Mouse (Mus musculus) limb, embryonic 10.5 days (tissue): ENCODE results near the gene Usp48. TPM values are rescaled to one million over a fixed set of nuclear protein-coding genes. Genes with fewer than 3 reads are reported as not detected.
"Not testable (repeated sequence)": the region's sequence is repeated elsewhere in the genome, so short reads cannot be mapped to it uniquely, and the experiment has no call there.

Source experiments
- DNase-seq: peaks from one replicate; pipeline ENCODE4 v3.0.0-alpha.2; 2017; ENCODE audit warnings: low spot score
- H3K27ac ChIP-seq: fragments of 300-500 bp; sonication (generic); 2 replicates; pipeline ENCODE4 v1.5.1; 2016; ENCODE audit warnings: mild to moderate bottlenecking
- H3K27me3 ChIP-seq: fragments of 300-500 bp; sonication (generic); 2 replicates; pipeline ENCODE4 v1.6.1; 2016; ENCODE audit warnings: low read depth, mild to moderate bottlenecking; ENCODE audit not compliant: poor library complexity, severe bottlenecking
- H3K36me3 ChIP-seq: fragments of 300-500 bp; sonication (generic); 2 replicates; pipeline ENCODE4 v1.6.1; 2016; ENCODE audit warnings: mild to moderate bottlenecking, moderate library complexity
- H3K4me1 ChIP-seq: fragments of 300-500 bp; sonication (generic); 2 replicates; pipeline ENCODE4 v1.6.1; 2016
- H3K4me3 ChIP-seq: fragments of 300-500 bp; sonication (generic); 2 replicates; pipeline ENCODE4 v1.5.1; 2016; ENCODE audit warnings: mild to moderate bottlenecking, moderate library complexity
- H3K9me3 ChIP-seq: fragments of 300-500 bp; sonication (generic); replicated peaks from 2 replicates; pipeline ENCODE4 v1.6.1; 2016; ENCODE audit warnings: mild to moderate bottlenecking
- WGBS: fragments of 180-500 bp; shearing (Covaris S2); methylation state at CpG from one replicate; pipeline ENCODE4 v1.1.7; 2016; 5-methylcytosine and 5-hydroxymethylcytosine counted together
- polyA plus RNA-seq: library from polyadenylated mRNA; unstranded; fragments of >200 nt; fragmentation: Nextera tagmentation; extraction: Ambion mirVana; gene quantifications from 2 replicates; pipeline ENCODE4 v1.2.1, GENCODE M21; 2016

Gene Usp48
- polyA plus RNA-seq, 1 experiment from 2014 or later, result 80.2 TPM

GRCm38 (mm10) chr4:137589095-137589494 lies 4.5 kb upstream of the Usp48 start:
- not testable (repeated sequence) for H3K4me1 ChIP-seq, H3K27me3 ChIP-seq, H3K36me3 ChIP-seq, H3K27ac ChIP-seq, DNase-seq, H3K4me3 ChIP-seq, H3K9me3 ChIP-seq
- 82% methylated on average over 2 of the region's 3 CpGs for WGBS

- Histone ChIP-seq H3K27ac (no peak overlapping the region), H3K9me3 (no peaks in the 10 kb centered on the region), H3K36me3 (no peaks in the 10 kb centered on the region), H3K27me3 (no peaks in the 10 kb centered on the region), H3K4me1 (no peaks in the 10 kb centered on the region), H3K4me3 (no peak overlapping the region)
- no peak for DNase-seq
- WGBS, result 90% methylated on average over 3 of the region's 3 CpGs
These were observed 4.0 kb upstream of the Usp48 start for GRCm38 (mm10) chr4:137589586-137589985.

GRCm38 (mm10) chr4:137590961-137591360 lies 2.6 kb upstream of the Usp48 start:
- Histone ChIP-seq H3K27me3 (no peaks in the 10 kb centered on the region), H3K4me3 (no peak overlapping the region), H3K4me1 (peaks cover 12% of the 10 kb centered on the region), H3K9me3 (no peaks in the 10 kb centered on the region), H3K36me3 (no peaks in the 10 kb centered on the region), H3K27ac (no peak overlapping the region)
- DNase-seq, result no peak
- WGBS, result 95% methylated on average over 4 of the region's 4 CpGs

- peak; percentile 49 for DNase-seq
These were observed 1.1 kb downstream of the Usp48 start for GRCm38 (mm10) chr4:137594496-137595270.

GRCm38 (mm10) chr4:137597098-137597630 lies 3.6 kb downstream of the Usp48 start:
- peaks cover 6% of the 10 kb centered on the region; the same call in 1 of the 2 replicates for H3K36me3 ChIP-seq
- no peak overlapping the region for H3K27ac ChIP-seq
- no peaks in the 10 kb centered on the region for H3K27me3 ChIP-seq
- 98% methylated on average over 4 of the region's 4 CpGs for WGBS
- H3K4me3 ChIP-seq, result no peak overlapping the region
- peaks cover 24% of the 10 kb centered on the region for H3K4me1 ChIP-seq
- DNase-seq, result no peak
- no peaks in the 10 kb centered on the region for H3K9me3 ChIP-seq

More at GRCm38 (mm10) chr4:137594496-137595270, 1.1 kb downstream of the Usp48 start:
- Histone ChIP-seq H3K27me3 (no peaks in the 10 kb centered on the region), H3K4me1 (peaks cover 23% of the 10 kb centered on the region), H3K27ac (peak overlapping the region; percentile 95), H3K4me3 (peak overlapping the region; percentile 81), H3K36me3 (0 out of 2 replicates have a peak, but pooled peaks cover 3% of the 10 kb centered on the region), H3K9me3 (no peaks in the 10 kb centered on the region)
- WGBS, result 6% methylated on average over 40 of the region's 40 CpGs

GRCm38 (mm10) chr4:137598577-137598976 lies 5.0 kb downstream of the Usp48 start:
- H3K27me3 ChIP-seq, result no peaks in the 10 kb centered on the region
- no peak overlapping the region for H3K4me3 ChIP-seq
- WGBS, result 81% methylated on average over 5 of the region's 5 CpGs
- no peak for DNase-seq
- peaks cover 24% of the 10 kb centered on the region for H3K4me1 ChIP-seq
- H3K9me3 ChIP-seq, result no peaks in the 10 kb centered on the region
- no peak overlapping the region for H3K27ac ChIP-seq
- peaks cover 6% of the 10 kb centered on the region; the same call in 1 of the 2 replicates for H3K36me3 ChIP-seq

- no peaks in the 10 kb centered on the region for H3K9me3 ChIP-seq
- peaks cover 48% of the 10 kb centered on the region for H3K36me3 ChIP-seq
- peaks cover 7% of the 10 kb centered on the region for H3K4me1 ChIP-seq
- H3K4me3 ChIP-seq, result no peak overlapping the region
- no peak for DNase-seq
- H3K27ac ChIP-seq, result no peak overlapping the region
- H3K27me3 ChIP-seq, result no peaks in the 10 kb centered on the region
- WGBS, result 86% methylated on average over 11 of the region's 11 CpGs
These were observed 10.1 kb downstream of the Usp48 start for GRCm38 (mm10) chr4:137603449-137604171.

- DNase-seq, result no peak
- Histone ChIP-seq H3K27ac (no peak overlapping the region), H3K4me3 (no peak overlapping the region), H3K9me3 (no peaks in the 10 kb centered on the region), H3K4me1 (no peaks in the 10 kb centered on the region), H3K36me3 (peaks cover 79% of the 10 kb centered on the region), H3K27me3 (no peaks in the 10 kb centered on the region)
- WGBS, result 92% methylated on average over 2 of the region's 2 CpGs
These were observed 13.5 kb downstream of the Usp48 start for GRCm38 (mm10) chr4:137607023-137607422.

GRCm38 (mm10) chr4:137609281-137609680 lies 15.7 kb downstream of the Usp48 start:
- no peak overlapping the region for H3K4me3 ChIP-seq
- DNase-seq, result no peak
- H3K27me3 ChIP-seq, result no peaks in the 10 kb centered on the region
- H3K36me3 ChIP-seq, result peaks cover 100% of the 10 kb centered on the region
- 88% methylated on average over 7 of the region's 7 CpGs for WGBS
- no peaks in the 10 kb centered on the region for H3K9me3 ChIP-seq
- no peak overlapping the region for H3K27ac ChIP-seq
- no peaks in the 10 kb centered on the region for H3K4me1 ChIP-seq

GRCm38 (mm10) chr4:137609702-137610101 lies 16.1 kb downstream of the Usp48 start:
- 89% methylated on average over 7 of the region's 7 CpGs for WGBS
- DNase-seq, result no peak
- no peaks in the 10 kb centered on the region for H3K9me3 ChIP-seq
- H3K4me1 ChIP-seq, result no peaks in the 10 kb centered on the region
- peaks cover 100% of the 10 kb centered on the region for H3K36me3 ChIP-seq
- no peak overlapping the region for H3K27ac ChIP-seq
- H3K27me3 ChIP-seq, result no peaks in the 10 kb centered on the region
- no peak overlapping the region for H3K4me3 ChIP-seq

- Histone ChIP-seq H3K36me3 (peaks cover 99% of the 10 kb centered on the region), H3K4me3 (no peak overlapping the region), H3K27me3 (no peaks in the 10 kb centered on the region), H3K27ac (no peak overlapping the region), H3K9me3 (no peaks in the 10 kb centered on the region), H3K4me1 (no peaks in the 10 kb centered on the region)
- no peak for DNase-seq
- WGBS, result 85% methylated on average over 15 of the region's 15 CpGs
These were observed 16.7 kb downstream of the Usp48 start for GRCm38 (mm10) chr4:137610256-137610655.

- 94% methylated on average over 8 of the region's 8 CpGs for WGBS
- Histone ChIP-seq H3K36me3 (peaks cover 100% of the 10 kb centered on the region), H3K9me3 (no peaks in the 10 kb centered on the region), H3K4me1 (no peaks in the 10 kb centered on the region), H3K27me3 (no peaks in the 10 kb centered on the region), H3K4me3 (no peak overlapping the region), H3K27ac (no peak overlapping the region)
- DNase-seq, result no peak
These were observed 29.3 kb downstream of the Usp48 start for GRCm38 (mm10) chr4:137622847-137623246.
